Mouse (Mus musculus): ENCODE results near the gene Olfr525. TPM values are rescaled to one million over a fixed set of nuclear protein-coding genes. Genes with fewer than 3 reads are reported as not detected.

Gene Olfr525
- polyA plus RNA-seq (2015; fragmentation: Nextera tagmentation; extraction: Ambion mirVana), result not detected in 2 replicates

DNA sequence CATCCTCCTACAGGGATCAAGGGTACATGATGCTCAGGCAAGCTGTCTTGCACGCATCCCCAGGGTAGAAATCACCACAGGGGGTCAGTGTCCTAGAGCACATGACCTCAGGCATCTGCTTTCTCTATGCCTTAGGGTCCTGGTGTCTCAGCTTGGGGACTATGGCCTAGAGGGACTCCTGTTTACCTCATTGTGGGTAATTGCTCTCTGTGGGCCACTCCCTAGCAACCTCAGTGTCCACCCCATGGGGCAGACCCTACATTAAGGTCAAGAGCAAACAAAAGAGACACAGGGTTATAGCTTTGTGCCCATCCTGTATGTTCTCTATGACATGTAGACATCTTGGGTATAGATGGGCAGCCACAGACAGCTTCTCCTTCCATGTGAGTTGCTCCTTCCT is at the start of gene Olfr525:
Gene Olfr525 (plus strand): TSS at position 301 of the 400 bp plus-strand sequence.
- no peak for ATAC-seq

DNA sequence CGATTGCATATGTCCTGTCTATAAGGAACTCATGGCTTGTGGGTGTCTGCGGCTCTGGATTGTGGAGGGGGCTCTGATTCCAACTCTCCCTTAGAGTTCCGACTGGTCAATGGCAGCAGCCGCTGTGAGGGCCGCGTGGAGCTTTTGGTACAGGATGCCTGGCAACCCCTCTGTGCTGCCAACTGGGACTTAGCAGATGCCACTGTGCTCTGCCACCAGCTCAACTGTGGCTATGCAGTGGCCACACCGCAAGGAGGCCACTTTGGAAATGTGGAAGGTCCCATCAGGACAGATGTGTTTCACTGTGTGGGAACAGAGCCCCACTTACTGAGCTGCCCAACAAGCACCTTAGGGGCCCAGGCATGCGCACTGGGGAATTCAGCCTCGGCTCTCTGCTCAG is 24.9 kb upstream of the Olfr525 start:
- H3K4me2 ChIP-seq (replicated peaks; ENCODE audit: low read depth), result no peak overlapping the region
- H3K4me1 ChIP-seq (replicated peaks; ENCODE audit: control insufficient read depth, insufficient read depth, low read length), result no peaks in the 10 kb centered on the region
- H3K27me3 ChIP-seq (replicated peaks; ENCODE audit: control insufficient read depth, insufficient read depth, low read length), result no peaks in the 10 kb centered on the region
- no peak overlapping the region for H3K27ac ChIP-seq (ENCODE audit: low read depth, low read length)
- H3K9ac ChIP-seq (ENCODE audit: low read depth, low read length), result no peak overlapping the region
- 77% methylated on average over 9 of the region's 9 CpGs for WGBS
- H3K36me3 ChIP-seq (ENCODE audit: control insufficient read depth, insufficient read depth), result no peaks in the 10 kb centered on the region
- no peak for ATAC-seq
- no peaks in the 10 kb centered on the region for H3K9me3 ChIP-seq (ENCODE audit: control insufficient read depth)
- no peak overlapping the region for H3K4me3 ChIP-seq (ENCODE audit: low read depth, low read length)
- no peak for TF ChIP-seq CTCF (IDR thresholded peaks at IDR 0.05; ENCODE audit: low read depth)

More for the DNA sequence above, at the start of gene Olfr525:
- TF ChIP-seq CTCF (IDR thresholded peaks at IDR 0.05; ENCODE audit: low read depth), result no peak
- Histone ChIP-seq H3K27ac (ENCODE audit: low read depth, low read length) (no peak within 1 kb of the TSS), H3K27me3 (replicated peaks; ENCODE audit: control insufficient read depth, insufficient read depth, low read length) (no peaks in the 10 kb centered on the region), H3K9ac (ENCODE audit: low read depth, low read length) (no peak within 1 kb of the TSS), H3K4me3 (ENCODE audit: low read depth, low read length) (no peak within 1 kb of the TSS), H3K4me2 (replicated peaks; ENCODE audit: low read depth) (no peak within 1 kb of the TSS), H3K36me3 (ENCODE audit: control insufficient read depth, insufficient read depth) (no peaks in the 10 kb centered on the region), H3K9me3 (ENCODE audit: control insufficient read depth) (no peaks in the 10 kb centered on the region), H3K4me1 (replicated peaks; ENCODE audit: control insufficient read depth, insufficient read depth, low read length) (no peaks in the 10 kb centered on the region)
- WGBS, result 47% methylated on average over 1 of the region's 1 CpGs

DNA sequence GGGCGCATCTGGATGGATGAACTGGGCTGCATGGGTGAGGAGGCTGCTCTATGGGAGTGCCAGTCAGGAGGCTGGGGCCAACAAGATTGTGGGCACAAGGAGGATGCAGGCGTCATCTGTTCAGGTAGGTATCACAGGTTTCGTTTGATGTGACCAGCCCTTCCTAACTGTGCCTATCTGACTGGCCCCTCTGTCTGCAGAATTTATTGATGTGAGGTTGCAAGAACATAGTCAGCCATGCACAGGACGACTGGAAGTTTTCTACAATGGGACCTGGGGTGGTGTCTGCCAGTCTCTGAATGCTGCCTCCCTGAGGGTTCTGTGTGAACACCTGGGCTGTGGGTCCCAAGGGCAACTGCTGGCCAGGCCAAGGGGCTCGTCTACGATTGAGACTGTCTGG is 23.8 kb upstream of the Olfr525 start:
- Histone ChIP-seq H3K4me2 (replicated peaks; ENCODE audit: low read depth) (no peak overlapping the region), H3K27me3 (replicated peaks; ENCODE audit: control insufficient read depth, insufficient read depth, low read length) (no peaks in the 10 kb centered on the region), H3K4me3 (ENCODE audit: low read depth, low read length) (no peak overlapping the region), H3K9me3 (ENCODE audit: control insufficient read depth) (no peaks in the 10 kb centered on the region), H3K9ac (ENCODE audit: low read depth, low read length) (no peak overlapping the region), H3K36me3 (ENCODE audit: control insufficient read depth, insufficient read depth) (no peaks in the 10 kb centered on the region), H3K4me1 (replicated peaks; ENCODE audit: control insufficient read depth, insufficient read depth, low read length) (no peaks in the 10 kb centered on the region), H3K27ac (ENCODE audit: low read depth, low read length) (no peak overlapping the region)
- no peak for TF ChIP-seq CTCF (IDR thresholded peaks at IDR 0.05; ENCODE audit: low read depth)
- no peak for ATAC-seq
- WGBS, result 74% methylated on average over 6 of the region's 6 CpGs

- no peak for ATAC-seq
Observed at GRCm38 (mm10) chr7:140299416-140299815, 21.2 kb upstream of the Olfr525 start.

GRCm38 (mm10) chr7:140319861-140320385 is 735 bp upstream of the Olfr525 start:
- no peak overlapping the region for H3K4me3 ChIP-seq (ENCODE audit: low read depth, low read length)
- no peak for ATAC-seq

More at GRCm38 (mm10) chr7:140299416-140299815, 21.2 kb upstream of the Olfr525 start:
- H3K27ac ChIP-seq (ENCODE audit: low read depth, low read length), result no peak overlapping the region
- H3K4me2 ChIP-seq (replicated peaks; ENCODE audit: low read depth), result no peak overlapping the region
- no peak overlapping the region for H3K9ac ChIP-seq (ENCODE audit: low read depth, low read length)
- H3K9me3 ChIP-seq (ENCODE audit: control insufficient read depth), result no peaks in the 10 kb centered on the region
- H3K36me3 ChIP-seq (ENCODE audit: control insufficient read depth, insufficient read depth), result no peaks in the 10 kb centered on the region
- 80% methylated on average over 3 of the region's 3 CpGs for WGBS
- H3K4me3 ChIP-seq (ENCODE audit: low read depth, low read length), result no peak overlapping the region
- no peaks in the 10 kb centered on the region for H3K27me3 ChIP-seq (replicated peaks; ENCODE audit: control insufficient read depth, insufficient read depth, low read length)
- no peaks in the 10 kb centered on the region for H3K4me1 ChIP-seq (replicated peaks; ENCODE audit: control insufficient read depth, insufficient read depth, low read length)
- TF ChIP-seq CTCF (IDR thresholded peaks at IDR 0.05; ENCODE audit: low read depth), result no peak

GRCm38 (mm10) chr7:140321135-140321534 is 477 bp downstream of the Olfr525 start:
- no peak overlapping the region for H3K27ac ChIP-seq (ENCODE audit: low read depth, low read length)
- H3K4me3 ChIP-seq (ENCODE audit: low read depth, low read length), result no peak overlapping the region
- H3K4me1 ChIP-seq (replicated peaks; ENCODE audit: control insufficient read depth, insufficient read depth, low read length), result no peaks in the 10 kb centered on the region
- no peak overlapping the region for H3K9ac ChIP-seq (ENCODE audit: low read depth, low read length)
- no peaks in the 10 kb centered on the region for H3K9me3 ChIP-seq (ENCODE audit: control insufficient read depth)
- TF ChIP-seq CTCF (IDR thresholded peaks at IDR 0.05; ENCODE audit: low read depth), result no peak
- H3K36me3 ChIP-seq (ENCODE audit: control insufficient read depth, insufficient read depth), result no peaks in the 10 kb centered on the region
- no peak overlapping the region for H3K4me2 ChIP-seq (replicated peaks; ENCODE audit: low read depth)
- no peaks in the 10 kb centered on the region for H3K27me3 ChIP-seq (replicated peaks; ENCODE audit: control insufficient read depth, insufficient read depth, low read length)
- ATAC-seq, result no peak

More at GRCm38 (mm10) chr7:140319861-140320385, 735 bp upstream of the Olfr525 start:
- WGBS, result 83% methylated on average over 3 of the region's 3 CpGs
- H3K36me3 ChIP-seq (ENCODE audit: control insufficient read depth, insufficient read depth), result no peaks in the 10 kb centered on the region
- no peak overlapping the region for H3K9ac ChIP-seq (ENCODE audit: low read depth, low read length)
- no peak for TF ChIP-seq CTCF (IDR thresholded peaks at IDR 0.05; ENCODE audit: low read depth)
- no peaks in the 10 kb centered on the region for H3K4me1 ChIP-seq (replicated peaks; ENCODE audit: control insufficient read depth, insufficient read depth, low read length)
- H3K4me2 ChIP-seq (replicated peaks; ENCODE audit: low read depth), result no peak overlapping the region
- no peaks in the 10 kb centered on the region for H3K9me3 ChIP-seq (ENCODE audit: control insufficient read depth)
- no peak overlapping the region for H3K27ac ChIP-seq (ENCODE audit: low read depth, low read length)
- no peaks in the 10 kb centered on the region for H3K27me3 ChIP-seq (replicated peaks; ENCODE audit: control insufficient read depth, insufficient read depth, low read length)

Data from intestine, postnatal 0 days (tissue).